Mouse (Mus musculus) heart, adult 8-10 months (tissue): ENCODE measurements around the gene Gm49318. TPM values are rescaled to one million over a fixed set of nuclear protein-coding genes. Genes with fewer than 3 reads are reported as not detected.

Experiments
- DNase-seq: peaks from one replicate; pipeline ENCODE4 v3.0.0; 2022; ENCODE audit warnings: low spot score
- total RNA-seq, 4 experiments: library from RNA; stranded (reverse); gene quantifications; 2 replicates each; pipeline ENCODE4 v1.2.4; 2022

Gm49318 gene
- total RNA-seq, 4 experiments from 2014 or later = 0.66 TPM; not detected in 3

GRCm38 (mm10) chr9:22069881-22070553, 1.0 kb downstream of the Gm49318 start:
- no peak for DNase-seq

GRCm38 (mm10) chr9:22067195-22067594, 3.9 kb downstream of the Gm49318 start:
- no peak for DNase-seq

GRCm38 (mm10) chr9:22066433-22066832, 4.6 kb downstream of the Gm49318 start:
- peak; percentile 31 for DNase-seq

- no peak for DNase-seq
Observed at GRCm38 (mm10) chr9:22065642-22066041, 5.4 kb downstream of the Gm49318 start.

- no peak for DNase-seq
Observed at GRCm38 (mm10) chr9:22064341-22064740, 6.7 kb downstream of the Gm49318 start.

GRCm38 (mm10) chr9:22061339-22061738, 9.7 kb downstream of the Gm49318 start:
- no peak for DNase-seq

GRCm38 (mm10) chr9:22058011-22058424, 13.0 kb downstream of the Gm49318 start:
- DNase-seq = peak; percentile 46

GRCm38 (mm10) chr9:22057031-22057517, 14.0 kb downstream of the Gm49318 start:
- no peak for DNase-seq

- no peak for DNase-seq
Observed at GRCm38 (mm10) chr9:22056303-22056910, 14.7 kb downstream of the Gm49318 start.

GRCm38 (mm10) chr9:22055713-22056112, 15.3 kb downstream of the Gm49318 start:
- no peak for DNase-seq

- DNase-seq = peak; percentile 30
Observed at GRCm38 (mm10) chr9:22054411-22055076, 16.5 kb downstream of the Gm49318 start.

- no peak for DNase-seq
Observed at GRCm38 (mm10) chr9:22053657-22054056, 17.4 kb downstream of the Gm49318 start.

- DNase-seq = no peak
Observed at GRCm38 (mm10) chr9:22051958-22052254, 19.2 kb downstream of the Gm49318 start, which contains the start of gene Elavl3. Gene Elavl3 (minus strand): TSS chr9:22052023.

GRCm38 (mm10) chr9:22051161-22051957, 19.7 kb downstream of the Gm49318 start:
- DNase-seq = no peak

GRCm38 (mm10) chr9:22050351-22050889, 20.6 kb downstream of the Gm49318 start:
- no peak for DNase-seq

GRCm38 (mm10) chr9:22049721-22050270, 21.3 kb downstream of the Gm49318 start:
- no peak for DNase-seq

- DNase-seq = no peak
Observed at GRCm38 (mm10) chr9:22049315-22049714, 21.7 kb downstream of the Gm49318 start.

GRCm38 (mm10) chr9:22047329-22047728, 23.7 kb downstream of the Gm49318 start:
- no peak for DNase-seq

- DNase-seq = no peak
Observed at GRCm38 (mm10) chr9:22041832-22042231, 29.2 kb downstream of the Gm49318 start.

- DNase-seq = no peak
Observed at GRCm38 (mm10) chr9:22037826-22038225, 33.2 kb downstream of the Gm49318 start.

GRCm38 (mm10) chr9:22035300-22036044, 35.6 kb downstream of the Gm49318 start:
- DNase-seq = no peak
